Mouse (Mus musculus) stomach, embryonic 14.5 days (tissue): ENCODE results near the gene Tnfrsf21. TPM values are rescaled to one million over a fixed set of nuclear protein-coding genes. Genes with fewer than 3 reads are reported as not detected.

Experiments
- ATAC-seq: fragments of 200-750 bp; cut with Nextera tagmentation; 2 replicates; pipeline ENCODE4 v1.8.0; 2017; ENCODE audit warnings: low read depth, moderate TSS enrichment; ENCODE audit not compliant: insufficient number of reproducible peaks, insufficient read depth, low FRiP score
- H3K27ac ChIP-seq: fragments of 300-500 bp; sonication (generic); 2 replicates; pipeline ENCODE4 v1.5.1; 2014; ENCODE audit warnings: mild to moderate bottlenecking, low read length, moderate library complexity, mixed read lengths
- H3K27me3 ChIP-seq: fragments of 300-500 bp; sonication (generic); 2 replicates; pipeline ENCODE4 v1.6.1; 2014; ENCODE audit warnings: low read length, control low read depth, mixed read lengths; ENCODE audit not compliant: control insufficient read depth, insufficient read depth
- H3K36me3 ChIP-seq: fragments of 300-500 bp; sonication (generic); 2 replicates; pipeline ENCODE4 v1.6.1; 2014; ENCODE audit warnings: mild to moderate bottlenecking, control low read depth, low read length, moderate library complexity, mixed read lengths; ENCODE audit not compliant: control insufficient read depth, insufficient read depth
- H3K4me1 ChIP-seq: fragments of 300-500 bp; sonication (generic); 2 replicates; pipeline ENCODE4 v1.6.1; 2014; ENCODE audit warnings: low read length, control low read depth, mixed read lengths; ENCODE audit not compliant: control insufficient read depth, insufficient read depth
- H3K4me2 ChIP-seq: fragments of 300-500 bp; sonication (generic); replicated peaks from 2 replicates; pipeline ENCODE4 v1.6.1; 2014; ENCODE audit warnings: low read depth, low read length, control low read depth
- H3K4me3 ChIP-seq: fragments of 300-500 bp; sonication (generic); 2 replicates; pipeline ENCODE4 v1.5.1; 2014; ENCODE audit warnings: low read depth, low read length, control low read depth
- H3K9ac ChIP-seq: fragments of 300-500 bp; sonication (generic); replicated peaks from 2 replicates; pipeline ENCODE4 v1.6.1; 2014; ENCODE audit warnings: low read depth, mild to moderate bottlenecking, control low read depth, low read length, moderate library complexity, mixed read lengths
- H3K9me3 ChIP-seq: fragments of 300-500 bp; sonication (generic); 2 replicates; pipeline ENCODE4 v1.6.1; 2016; ENCODE audit warnings: low read depth, low read length, control low read depth; ENCODE audit not compliant: control insufficient read depth
- WGBS: fragments of 180-500 bp; shearing (Covaris S2); extraction: QIAGEN DNeasy Blood & Tissue Kit; methylation state at CpG from one replicate; pipeline ENCODE4 v1.1.7; 2014; 5-methylcytosine and 5-hydroxymethylcytosine counted together
- polyA plus RNA-seq: library from polyadenylated mRNA; unstranded; fragments of >200 nt; fragmentation: Nextera tagmentation; extraction: Ambion mirVana; gene quantifications from 2 replicates; pipeline ENCODE4 v1.2.1, GENCODE M21; 2014

The Tnfrsf21 gene
- polyA plus RNA-seq, 1 experiment from 2014 or later = 30.4 TPM

DNA sequence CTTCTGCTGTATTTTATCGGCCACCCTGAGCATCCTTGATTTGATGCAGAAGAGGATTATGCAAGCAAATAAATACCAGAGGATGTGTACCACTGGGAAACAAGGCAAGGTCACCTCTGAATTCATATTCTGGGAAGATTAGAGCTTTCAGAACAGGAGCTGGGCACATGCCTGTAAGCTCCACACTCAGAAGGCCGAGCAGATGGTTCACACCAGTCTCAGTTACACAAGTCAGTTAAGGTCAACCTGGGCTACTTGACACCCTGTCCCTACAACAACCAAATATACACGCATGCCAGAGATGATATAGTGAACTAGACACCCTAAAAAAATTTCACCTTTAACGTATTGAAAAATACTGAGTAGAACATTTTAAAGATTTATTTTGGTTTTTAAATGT lies 116.8 kb downstream of the Tnfrsf21 start:
- no peak for ATAC-seq
- WGBS = 79% methylated on average over 4 of the region's 4 CpGs
- no peaks in the 10 kb centered on the region for H3K4me1 ChIP-seq
- H3K4me3 ChIP-seq = no peak overlapping the region
- no peaks in the 10 kb centered on the region for H3K9me3 ChIP-seq
- no peak overlapping the region for H3K9ac ChIP-seq
- H3K36me3 ChIP-seq = no peaks in the 10 kb centered on the region
- H3K4me2 ChIP-seq = no peak overlapping the region
- no peaks in the 10 kb centered on the region for H3K27me3 ChIP-seq
- no peak overlapping the region for H3K27ac ChIP-seq

DNA sequence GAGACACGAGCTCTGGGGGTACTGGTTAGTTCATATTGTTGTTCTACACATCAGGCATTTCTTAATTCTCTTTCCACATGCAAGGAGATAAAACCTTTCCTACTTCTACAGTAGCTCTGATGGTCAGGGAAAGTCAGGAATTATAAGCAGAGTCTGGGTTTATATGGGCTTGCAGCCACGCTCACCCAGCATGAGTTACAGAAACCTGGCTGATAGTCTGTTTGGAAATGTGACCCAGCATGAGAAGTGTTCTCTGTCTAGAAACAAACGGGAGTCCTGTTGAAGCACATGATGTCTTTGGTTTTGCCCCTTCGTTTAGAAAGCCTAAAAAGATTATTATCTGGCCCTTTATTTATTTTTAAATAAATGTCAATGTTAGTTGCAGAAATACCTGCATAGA lies 118.6 kb downstream of the Tnfrsf21 start:
- Histone ChIP-seq H3K9ac (no peak overlapping the region), H3K4me2 (no peak overlapping the region), H3K27me3 (no peaks in the 10 kb centered on the region), H3K9me3 (no peaks in the 10 kb centered on the region), H3K36me3 (no peaks in the 10 kb centered on the region), H3K4me1 (no peaks in the 10 kb centered on the region), H3K27ac (no peak overlapping the region), H3K4me3 (no peak overlapping the region)
- 52% methylated on average over 4 of the region's 4 CpGs for WGBS
- ATAC-seq = no peak

DNA sequence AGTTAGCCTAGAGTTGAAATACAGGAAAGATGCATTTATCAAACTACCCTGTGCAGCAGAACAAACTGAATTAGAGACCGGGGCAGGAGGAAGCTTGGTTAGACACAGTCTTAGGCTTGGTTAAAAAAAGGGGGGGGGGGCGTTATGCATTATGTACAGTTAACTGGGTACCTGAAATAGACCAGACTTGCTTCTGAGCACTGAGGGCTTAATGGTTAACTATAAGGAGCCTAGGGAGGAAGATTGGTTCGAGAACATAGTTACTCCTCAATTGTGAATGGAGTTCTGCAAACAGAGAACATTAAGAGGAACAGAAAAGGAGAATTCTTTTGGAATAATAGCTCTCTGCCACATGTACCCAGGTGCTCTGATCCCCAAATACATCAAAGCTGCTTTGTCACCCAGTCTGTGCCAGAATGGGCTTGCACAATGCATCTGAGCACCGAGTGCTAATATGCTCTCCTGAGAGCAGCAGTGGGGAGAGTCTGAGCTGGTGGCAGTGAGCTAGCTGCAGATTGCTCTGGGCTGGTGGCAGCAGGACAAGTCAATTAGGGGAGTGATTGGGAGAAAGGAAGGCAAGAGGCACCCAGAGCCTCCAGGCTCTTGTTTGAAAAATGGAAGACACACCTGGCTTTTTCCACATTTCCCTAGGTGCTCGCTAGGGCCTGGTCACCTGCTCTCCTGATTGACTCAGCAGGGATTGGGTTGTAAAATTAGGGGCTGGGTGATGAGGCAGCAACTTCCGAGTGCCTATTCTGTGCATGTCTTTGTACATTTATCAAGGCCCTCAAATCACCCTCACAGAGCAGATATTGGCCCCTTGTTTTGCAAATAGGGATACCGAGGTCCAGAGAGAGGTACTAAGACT lies 119.3 kb downstream of the Tnfrsf21 start:
- Histone ChIP-seq H3K4me3 (no peak overlapping the region), H3K9ac (no peak overlapping the region), H3K27me3 (no peaks in the 10 kb centered on the region), H3K4me1 (no peaks in the 10 kb centered on the region), H3K36me3 (no peaks in the 10 kb centered on the region), H3K27ac (no peak overlapping the region), H3K9me3 (no peaks in the 10 kb centered on the region), H3K4me2 (no peak overlapping the region)
- 50% methylated on average over 7 of the region's 7 CpGs for WGBS
- 0 out of 2 replicates have a peak, but pooled peaks have one; percentile 44 for ATAC-seq

DNA sequence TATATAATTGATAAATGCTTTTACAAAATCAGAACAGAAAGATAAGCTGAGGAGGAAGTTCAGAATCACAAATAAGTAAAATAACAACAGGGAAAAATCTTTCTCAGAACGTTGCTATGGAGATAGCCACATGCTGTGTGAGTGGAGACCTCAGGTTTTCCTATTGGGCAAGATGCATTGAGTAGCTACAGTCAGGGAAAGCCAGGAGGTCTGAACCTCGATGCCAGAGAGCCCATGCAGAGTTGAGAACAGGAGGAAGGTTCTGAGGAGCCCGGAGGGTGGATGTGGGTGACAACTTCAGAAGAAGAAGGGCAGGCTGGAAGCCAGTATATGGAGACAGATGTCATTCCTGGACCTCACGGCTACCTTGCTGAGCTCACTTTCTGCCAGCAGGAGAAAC lies 120.4 kb downstream of the Tnfrsf21 start:
- 71% methylated on average over 4 of the region's 4 CpGs for WGBS
- H3K36me3 ChIP-seq = no peaks in the 10 kb centered on the region
- H3K27ac ChIP-seq = no peak overlapping the region
- no peak overlapping the region for H3K4me2 ChIP-seq
- no peaks in the 10 kb centered on the region for H3K4me1 ChIP-seq
- no peaks in the 10 kb centered on the region for H3K27me3 ChIP-seq
- H3K9ac ChIP-seq = no peak overlapping the region
- ATAC-seq = no peak
- no peak overlapping the region for H3K4me3 ChIP-seq
- no peaks in the 10 kb centered on the region for H3K9me3 ChIP-seq

DNA sequence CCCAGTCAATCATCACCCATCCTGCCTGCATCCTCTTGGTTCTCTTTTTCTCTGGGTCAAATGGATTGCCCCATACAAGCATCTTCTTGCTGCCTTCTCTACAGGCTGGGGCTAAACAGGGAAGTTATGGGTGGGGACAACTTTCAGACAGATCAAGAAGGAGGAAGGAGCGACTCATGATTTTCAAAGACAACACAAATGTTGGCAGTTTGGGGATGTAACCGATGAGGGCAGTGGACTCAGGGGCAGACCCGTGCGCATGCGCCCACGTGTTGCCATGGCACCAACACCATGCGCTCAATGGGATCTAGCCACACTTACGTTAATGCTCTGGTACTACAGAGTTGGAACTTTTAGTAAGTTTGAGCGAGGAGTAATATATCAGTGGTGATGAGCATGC lies 121.5 kb downstream of the Tnfrsf21 start:
- Histone ChIP-seq H3K27ac (no peak overlapping the region), H3K4me1 (no peaks in the 10 kb centered on the region), H3K36me3 (no peaks in the 10 kb centered on the region), H3K4me2 (no peak overlapping the region), H3K9ac (no peak overlapping the region), H3K9me3 (no peaks in the 10 kb centered on the region), H3K27me3 (no peaks in the 10 kb centered on the region), H3K4me3 (no peak overlapping the region)
- 88% methylated on average over 9 of the region's 9 CpGs for WGBS
- no peak for ATAC-seq

DNA sequence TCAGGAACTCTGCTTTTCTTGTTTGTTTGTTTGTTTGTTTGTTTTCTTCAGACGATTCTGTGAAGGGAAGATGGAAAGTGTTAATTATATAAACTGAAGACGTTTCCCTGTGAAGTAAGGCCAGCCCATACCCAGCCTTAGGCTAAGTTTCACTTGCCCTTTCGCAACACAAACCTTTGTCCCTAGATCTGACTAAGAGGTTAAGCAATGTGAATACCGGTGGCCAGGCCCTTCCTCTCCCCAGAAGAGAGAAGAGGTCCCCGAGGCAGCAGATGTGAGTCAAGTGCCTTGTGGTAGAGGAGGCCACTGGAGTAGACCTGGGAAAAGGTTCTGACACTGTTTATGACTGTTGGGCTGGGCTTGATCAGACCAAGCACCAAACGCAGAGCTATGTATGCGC lies 122.0 kb downstream of the Tnfrsf21 start:
- H3K4me2 ChIP-seq = no peak overlapping the region
- H3K36me3 ChIP-seq = no peaks in the 10 kb centered on the region
- H3K9me3 ChIP-seq = no peaks in the 10 kb centered on the region
- H3K27me3 ChIP-seq = no peaks in the 10 kb centered on the region
- H3K4me3 ChIP-seq = no peak overlapping the region
- H3K9ac ChIP-seq = no peak overlapping the region
- 80% methylated on average over 7 of the region's 7 CpGs for WGBS
- H3K27ac ChIP-seq = no peak overlapping the region
- no peak for ATAC-seq
- no peaks in the 10 kb centered on the region for H3K4me1 ChIP-seq

Other genes starting within 250 kb of the Tnfrsf21 start
- gene Cd2ap, start 139.9 kb upstream of the Tnfrsf21 start, polyA plus RNA-seq = 57.3 and 62.2 TPM in 2 replicates